Mouse (Mus musculus) limb, embryonic 12.5 days (tissue): Measurements from ENCODE around the gene Lmo3. TPM values are rescaled to one million over a fixed set of nuclear protein-coding genes. Genes with fewer than 3 reads are reported as not detected.

Source experiments
- ATAC-seq: fragments of 200-750 bp; cut with Nextera tagmentation; 2 replicates; pipeline ENCODE4 v1.8.0; 2017; ENCODE audit warnings: low read depth, moderate TSS enrichment; ENCODE audit not compliant: insufficient number of reproducible peaks, insufficient read depth, low FRiP score, low TSS enrichment
- H3K27ac ChIP-seq: fragments of 300-500 bp; sonication (generic); 2 replicates; pipeline ENCODE4 v1.5.1; 2016; ENCODE audit warnings: mild to moderate bottlenecking, moderate library complexity
- H3K27me3 ChIP-seq: fragments of 300-500 bp; sonication (generic); 2 replicates; pipeline ENCODE4 v1.6.1; 2016; ENCODE audit warnings: mild to moderate bottlenecking, moderate library complexity
- H3K36me3 ChIP-seq: fragments of 300-500 bp; sonication (generic); 2 replicates; pipeline ENCODE4 v1.6.1; 2016; ENCODE audit warnings: mild to moderate bottlenecking, moderate library complexity
- H3K4me1 ChIP-seq: fragments of 300-500 bp; sonication (generic); replicated peaks from 2 replicates; pipeline ENCODE4 v1.6.1; 2016
- H3K4me2 ChIP-seq: fragments of 300-500 bp; sonication (generic); 2 replicates; pipeline ENCODE4 v1.6.1; 2016; ENCODE audit warnings: mild to moderate bottlenecking, moderate library complexity
- H3K4me3 ChIP-seq: fragments of 300-500 bp; sonication (generic); replicated peaks from 2 replicates; pipeline ENCODE4 v1.5.1; 2016; ENCODE audit warnings: mild to moderate bottlenecking
- H3K9ac ChIP-seq: fragments of 300-500 bp; sonication (generic); replicated peaks from 2 replicates; pipeline ENCODE4 v1.6.1; 2016; ENCODE audit warnings: mild to moderate bottlenecking, moderate library complexity
- H3K9me3 ChIP-seq: fragments of 300-500 bp; sonication (generic); 2 replicates; pipeline ENCODE4 v1.6.1; 2016; ENCODE audit warnings: mild to moderate bottlenecking, moderate library complexity
- WGBS: fragments of 180-500 bp; shearing (Covaris S2); methylation state at CpG from one replicate; pipeline ENCODE4 v1.1.7; 2016; 5-methylcytosine and 5-hydroxymethylcytosine counted together
- polyA plus RNA-seq: library from polyadenylated mRNA; unstranded; fragments of >200 nt; fragmentation: Nextera tagmentation; extraction: Ambion mirVana; gene quantifications from 2 replicates; pipeline ENCODE4 v1.2.1, GENCODE M21; 2016

The Lmo3 gene
- 2.9 and 3.1 TPM in 2 replicates for polyA plus RNA-seq

- H3K4me3 ChIP-seq = no peak within 1 kb of the TSS
- no peaks in the 10 kb centered on the region for H3K36me3 ChIP-seq
- WGBS = 68% methylated on average over 13 of the region's 13 CpGs
- H3K9me3 ChIP-seq = no peaks in the 10 kb centered on the region
- no peak within 1 kb of the TSS for H3K27ac ChIP-seq
- H3K4me2 ChIP-seq = no peak within 1 kb of the TSS
- no peak; the same call in 1 of the 2 replicates for ATAC-seq
- H3K27me3 ChIP-seq = no peaks in the 10 kb centered on the region
- no peaks in the 10 kb centered on the region for H3K4me1 ChIP-seq
- no peak within 1 kb of the TSS for H3K9ac ChIP-seq
Measured at GRCm38 (mm10) chr6:138581734-138582505, at the start of gene Lmo3. Gene Lmo3 (minus strand): TSS chr6:138581968.

GRCm38 (mm10) chr6:138620786-138621185, 39.0 kb upstream of the Lmo3 start:
- Histone ChIP-seq H3K9ac (no peak overlapping the region), H3K4me3 (no peak overlapping the region), H3K27ac (no peak overlapping the region), H3K4me1 (no peaks in the 10 kb centered on the region), H3K4me2 (no peak overlapping the region), H3K36me3 (no peaks in the 10 kb centered on the region), H3K9me3 (no peaks in the 10 kb centered on the region), H3K27me3 (no peaks in the 10 kb centered on the region)
- ATAC-seq = no peak

GRCm38 (mm10) chr6:138618396-138618795, 36.6 kb upstream of the Lmo3 start:
- H3K4me3 ChIP-seq = no peak overlapping the region
- WGBS = 96% methylated on average over 3 of the region's 3 CpGs

GRCm38 (mm10) chr6:138597016-138597415, 15.2 kb upstream of the Lmo3 start:
- Histone ChIP-seq H3K4me1 (no peaks in the 10 kb centered on the region), H3K4me3 (no peak overlapping the region), H3K9me3 (no peaks in the 10 kb centered on the region), H3K36me3 (no peaks in the 10 kb centered on the region), H3K4me2 (no peak overlapping the region), H3K9ac (no peak overlapping the region), H3K27ac (no peak overlapping the region), H3K27me3 (no peaks in the 10 kb centered on the region)
- no peak for ATAC-seq
- 92% methylated on average over 15 of the region's 15 CpGs for WGBS

More at GRCm38 (mm10) chr6:138618396-138618795, 36.6 kb upstream of the Lmo3 start:
- ATAC-seq = no peak
- H3K27ac ChIP-seq = no peak overlapping the region
- no peaks in the 10 kb centered on the region for H3K9me3 ChIP-seq
- no peaks in the 10 kb centered on the region for H3K27me3 ChIP-seq
- no peaks in the 10 kb centered on the region for H3K4me1 ChIP-seq
- no peak overlapping the region for H3K4me2 ChIP-seq
- no peak overlapping the region for H3K9ac ChIP-seq
- no peaks in the 10 kb centered on the region for H3K36me3 ChIP-seq

- Histone ChIP-seq H3K9ac (no peak overlapping the region), H3K9me3 (no peaks in the 10 kb centered on the region), H3K36me3 (no peaks in the 10 kb centered on the region), H3K27ac (no peak overlapping the region), H3K4me1 (no peaks in the 10 kb centered on the region), H3K4me3 (no peak overlapping the region), H3K4me2 (no peak overlapping the region), H3K27me3 (no peaks in the 10 kb centered on the region)
- WGBS = 72% methylated on average over 10 of the region's 10 CpGs
- no peak for ATAC-seq
Measured at GRCm38 (mm10) chr6:138595991-138596698, 14.4 kb upstream of the Lmo3 start.

- no peak for ATAC-seq
- Histone ChIP-seq H3K4me2 (no peak overlapping the region), H3K27ac (no peak overlapping the region), H3K27me3 (no peaks in the 10 kb centered on the region), H3K36me3 (no peaks in the 10 kb centered on the region), H3K4me3 (no peak overlapping the region), H3K9me3 (no peaks in the 10 kb centered on the region), H3K9ac (no peak overlapping the region), H3K4me1 (no peaks in the 10 kb centered on the region)
- 67% methylated on average over 8 of the region's 8 CpGs for WGBS
Measured at GRCm38 (mm10) chr6:138583314-138583713, 1.5 kb upstream of the Lmo3 start.

GRCm38 (mm10) chr6:138582506-138583000, 785 bp upstream of the Lmo3 start:
- Histone ChIP-seq H3K9ac (no peak overlapping the region), H3K4me2 (no peak overlapping the region), H3K4me3 (no peak overlapping the region), H3K4me1 (no peaks in the 10 kb centered on the region), H3K36me3 (no peaks in the 10 kb centered on the region), H3K27ac (no peak overlapping the region), H3K9me3 (no peaks in the 10 kb centered on the region), H3K27me3 (no peaks in the 10 kb centered on the region)
- 49% methylated on average over 4 of the region's 4 CpGs for WGBS
- no peak for ATAC-seq

GRCm38 (mm10) chr6:138580491-138581076, 1.2 kb downstream of the Lmo3 start:
- H3K9ac ChIP-seq = no peak overlapping the region
- no peak overlapping the region for H3K27ac ChIP-seq
- no peak for ATAC-seq
- H3K4me1 ChIP-seq = no peaks in the 10 kb centered on the region
- H3K4me3 ChIP-seq = no peak overlapping the region
- H3K4me2 ChIP-seq = no peak overlapping the region
- H3K27me3 ChIP-seq = no peaks in the 10 kb centered on the region
- no peaks in the 10 kb centered on the region for H3K9me3 ChIP-seq
- WGBS = 78% methylated on average over 9 of the region's 9 CpGs
- H3K36me3 ChIP-seq = no peaks in the 10 kb centered on the region

GRCm38 (mm10) chr6:138563416-138563815, 18.4 kb downstream of the Lmo3 start:
- Histone ChIP-seq H3K27me3 (no peaks in the 10 kb centered on the region), H3K9me3 (no peaks in the 10 kb centered on the region), H3K4me2 (no peak overlapping the region), H3K9ac (no peak overlapping the region), H3K36me3 (no peaks in the 10 kb centered on the region), H3K4me1 (0 out of 2 replicates have a peak, but pooled peaks cover 2% of the 10 kb centered on the region), H3K27ac (no peak overlapping the region), H3K4me3 (no peak overlapping the region)
- no peak for ATAC-seq
- WGBS = 86% methylated on average over 2 of the region's 2 CpGs

GRCm38 (mm10) chr6:138552144-138552543, 29.6 kb downstream of the Lmo3 start:
- Histone ChIP-seq H3K9ac (no peak overlapping the region), H3K27me3 (no peaks in the 10 kb centered on the region), H3K4me1 (no peaks in the 10 kb centered on the region), H3K4me2 (no peak overlapping the region), H3K9me3 (no peaks in the 10 kb centered on the region), H3K36me3 (no peaks in the 10 kb centered on the region), H3K27ac (no peak overlapping the region), H3K4me3 (no peak overlapping the region)
- ATAC-seq = no peak
- 67% methylated on average over 7 of the region's 7 CpGs for WGBS

- no peak overlapping the region for H3K4me2 ChIP-seq
- no peak overlapping the region for H3K9ac ChIP-seq
- H3K9me3 ChIP-seq = no peaks in the 10 kb centered on the region
- H3K4me1 ChIP-seq = no peaks in the 10 kb centered on the region
- 73% methylated on average over 2 of the region's 2 CpGs for WGBS
- no peak overlapping the region for H3K27ac ChIP-seq
- no peaks in the 10 kb centered on the region for H3K36me3 ChIP-seq
- no peak for ATAC-seq
- H3K4me3 ChIP-seq = no peak overlapping the region
- H3K27me3 ChIP-seq = no peaks in the 10 kb centered on the region
Measured at GRCm38 (mm10) chr6:138534879-138535278, 46.9 kb downstream of the Lmo3 start.
